Mouse (Mus musculus): ENCODE results near the gene Gm30083. TPM values are rescaled to one million over a fixed set of nuclear protein-coding genes. Genes with fewer than 3 reads are reported as not detected.

Gm30083 gene
- polyA plus RNA-seq, 1 experiment: not detected

DNA sequence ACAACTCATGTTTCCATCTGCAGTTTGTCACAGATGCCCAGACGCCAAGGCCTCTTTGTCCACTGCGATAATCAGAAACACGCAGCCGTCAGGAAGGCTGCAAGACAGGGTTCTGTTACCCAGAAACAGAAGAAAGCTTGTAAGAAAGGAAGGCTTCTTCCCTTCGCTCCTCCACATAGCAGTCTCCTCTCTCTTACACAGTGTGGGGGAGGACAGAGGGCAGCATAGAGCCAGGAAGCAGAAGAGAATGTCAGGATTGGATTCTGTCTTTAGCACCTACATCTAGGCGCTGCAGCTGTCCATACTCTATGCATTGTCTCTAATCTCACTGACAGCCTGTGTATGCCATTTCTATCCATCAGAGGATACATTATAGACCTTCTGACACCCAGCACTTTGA lies 17.6 kb downstream of the Gm30083 start:
- H3K4me1 ChIP-seq (ENCODE audit: control insufficient read depth, insufficient read depth, low read length): no peaks in the 10 kb centered on the region
- H3K27me3 ChIP-seq (ENCODE audit: control insufficient read depth, insufficient read depth, low read length, poor library complexity, severe bottlenecking): no peaks in the 10 kb centered on the region
- no peak overlapping the region for H3K4me3 ChIP-seq (ENCODE audit: low read depth, low read length)
- no peaks in the 10 kb centered on the region for H3K36me3 ChIP-seq (ENCODE audit: control insufficient read depth, insufficient read depth, low read length, poor library complexity, severe bottlenecking)
- TF ChIP-seq EP300 (IDR thresholded peaks at IDR 0.05; ENCODE audit: insufficient read depth, low read depth, low read length): no peak
- TF ChIP-seq CTCF (IDR thresholded peaks at IDR 0.05; ENCODE audit: low read depth, low read length): no peak
- no peak for TF ChIP-seq POLR2A (IDR thresholded peaks at IDR 0.05; ENCODE audit: insufficient read depth, low read length)
- H3K27ac ChIP-seq (ENCODE audit: insufficient read depth, low read length): no peak overlapping the region
- H3K9ac ChIP-seq (ENCODE audit: low read depth, poor library complexity, severe bottlenecking): no peak overlapping the region
- no peaks in the 10 kb centered on the region; the same call in 1 of the 2 replicates for H3K9me3 ChIP-seq (replicated peaks; ENCODE audit: control insufficient read depth, insufficient read depth, low read length, poor library complexity, severe bottlenecking)

GRCm38 (mm10) chr14:33993521-33994289 lies 21.3 kb downstream of the Gm30083 start:
- H3K4me3 ChIP-seq (ENCODE audit: low read depth, low read length): no peak overlapping the region
- no peak overlapping the region for H3K27ac ChIP-seq (ENCODE audit: insufficient read depth, low read length)
- no peaks in the 10 kb centered on the region for H3K36me3 ChIP-seq (ENCODE audit: control insufficient read depth, insufficient read depth, low read length, poor library complexity, severe bottlenecking)
- no peak overlapping the region for H3K9ac ChIP-seq (ENCODE audit: low read depth, poor library complexity, severe bottlenecking)
- no peaks in the 10 kb centered on the region for H3K4me1 ChIP-seq (ENCODE audit: control insufficient read depth, insufficient read depth, low read length)
- no peak for TF ChIP-seq CTCF (IDR thresholded peaks at IDR 0.05; ENCODE audit: low read depth, low read length)
- TF ChIP-seq POLR2A (IDR thresholded peaks at IDR 0.05; ENCODE audit: insufficient read depth, low read length): no peak
- no peak for TF ChIP-seq EP300 (IDR thresholded peaks at IDR 0.05; ENCODE audit: insufficient read depth, low read depth, low read length)
- H3K9me3 ChIP-seq (replicated peaks; ENCODE audit: control insufficient read depth, insufficient read depth, low read length, poor library complexity, severe bottlenecking): no peaks in the 10 kb centered on the region
- no peaks in the 10 kb centered on the region for H3K27me3 ChIP-seq (ENCODE audit: control insufficient read depth, insufficient read depth, low read length, poor library complexity, severe bottlenecking)

GRCm38 (mm10) chr14:33993051-33993450 lies 21.9 kb downstream of the Gm30083 start:
- Histone ChIP-seq H3K4me3 (ENCODE audit: low read depth, low read length) (no peak overlapping the region), H3K9ac (ENCODE audit: low read depth, poor library complexity, severe bottlenecking) (no peak overlapping the region), H3K36me3 (ENCODE audit: control insufficient read depth, insufficient read depth, low read length, poor library complexity, severe bottlenecking) (no peaks in the 10 kb centered on the region), H3K27me3 (ENCODE audit: control insufficient read depth, insufficient read depth, low read length, poor library complexity, severe bottlenecking) (no peaks in the 10 kb centered on the region), H3K4me1 (ENCODE audit: control insufficient read depth, insufficient read depth, low read length) (no peaks in the 10 kb centered on the region), H3K27ac (ENCODE audit: insufficient read depth, low read length) (no peak overlapping the region), H3K9me3 (replicated peaks; ENCODE audit: control insufficient read depth, insufficient read depth, low read length, poor library complexity, severe bottlenecking) (no peaks in the 10 kb centered on the region)
- TF ChIP-seq EP300 (IDR thresholded peaks at IDR 0.05; ENCODE audit: insufficient read depth, low read depth, low read length) (no peak), POLR2A (IDR thresholded peaks at IDR 0.05; ENCODE audit: insufficient read depth, low read length) (no peak), CTCF (IDR thresholded peaks at IDR 0.05; ENCODE audit: low read depth, low read length) (no peak)

GRCm38 (mm10) chr14:33991971-33992370 lies 23.0 kb downstream of the Gm30083 start:
- no peaks in the 10 kb centered on the region for H3K27me3 ChIP-seq (ENCODE audit: control insufficient read depth, insufficient read depth, low read length, poor library complexity, severe bottlenecking)
- no peak overlapping the region for H3K9ac ChIP-seq (ENCODE audit: low read depth, poor library complexity, severe bottlenecking)
- H3K9me3 ChIP-seq (replicated peaks; ENCODE audit: control insufficient read depth, insufficient read depth, low read length, poor library complexity, severe bottlenecking): 0 out of 2 replicates have a peak, but pooled peaks cover 2% of the 10 kb centered on the region
- TF ChIP-seq EP300 (IDR thresholded peaks at IDR 0.05; ENCODE audit: insufficient read depth, low read depth, low read length) (no peak), POLR2A (IDR thresholded peaks at IDR 0.05; ENCODE audit: insufficient read depth, low read length) (no peak), CTCF (IDR thresholded peaks at IDR 0.05; ENCODE audit: low read depth, low read length) (no peak)
- H3K36me3 ChIP-seq (ENCODE audit: control insufficient read depth, insufficient read depth, low read length, poor library complexity, severe bottlenecking): no peaks in the 10 kb centered on the region
- no peaks in the 10 kb centered on the region for H3K4me1 ChIP-seq (ENCODE audit: control insufficient read depth, insufficient read depth, low read length)
- no peak overlapping the region for H3K4me3 ChIP-seq (ENCODE audit: low read depth, low read length)
- H3K27ac ChIP-seq (ENCODE audit: insufficient read depth, low read length): no peak overlapping the region

DNA sequence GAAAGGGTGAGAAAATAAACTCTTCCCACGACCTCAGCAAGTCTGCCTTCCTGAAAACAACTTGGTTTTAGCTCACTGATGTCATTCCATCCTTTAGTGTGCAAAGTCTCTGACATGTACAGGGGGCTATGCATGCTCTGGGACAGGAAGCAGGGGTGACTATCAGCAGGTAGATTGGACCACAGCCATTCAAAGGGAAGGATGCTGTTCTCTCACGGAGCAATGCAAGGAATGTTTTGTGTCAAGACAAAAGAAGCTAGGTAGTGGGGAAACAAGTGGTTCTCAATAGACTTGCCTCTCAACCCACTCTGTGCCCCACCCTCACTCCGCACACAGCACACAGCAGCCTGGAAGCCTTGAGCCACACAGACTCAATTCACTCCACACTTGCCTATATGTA lies 25.8 kb downstream of the Gm30083 start:
- no peaks in the 10 kb centered on the region for H3K36me3 ChIP-seq (ENCODE audit: control insufficient read depth, insufficient read depth, low read length, poor library complexity, severe bottlenecking)
- no peak overlapping the region for H3K9ac ChIP-seq (ENCODE audit: low read depth, poor library complexity, severe bottlenecking)
- H3K4me3 ChIP-seq (ENCODE audit: low read depth, low read length): no peak overlapping the region
- 0 out of 2 replicates have a peak, but pooled peaks cover 2% of the 10 kb centered on the region for H3K9me3 ChIP-seq (replicated peaks; ENCODE audit: control insufficient read depth, insufficient read depth, low read length, poor library complexity, severe bottlenecking)
- no peak overlapping the region for H3K27ac ChIP-seq (ENCODE audit: insufficient read depth, low read length)
- no peaks in the 10 kb centered on the region for H3K4me1 ChIP-seq (ENCODE audit: control insufficient read depth, insufficient read depth, low read length)
- no peaks in the 10 kb centered on the region for H3K27me3 ChIP-seq (ENCODE audit: control insufficient read depth, insufficient read depth, low read length, poor library complexity, severe bottlenecking)
- TF ChIP-seq CTCF (IDR thresholded peaks at IDR 0.05; ENCODE audit: low read depth, low read length) (no peak), EP300 (IDR thresholded peaks at IDR 0.05; ENCODE audit: insufficient read depth, low read depth, low read length) (no peak), POLR2A (IDR thresholded peaks at IDR 0.05; ENCODE audit: insufficient read depth, low read length) (no peak)

- Histone ChIP-seq H3K9ac (ENCODE audit: low read depth, poor library complexity, severe bottlenecking) (no peak within 1 kb of the TSS), H3K27me3 (ENCODE audit: control insufficient read depth, insufficient read depth, low read length, poor library complexity, severe bottlenecking) (no peaks in the 10 kb centered on the region), H3K9me3 (replicated peaks; ENCODE audit: control insufficient read depth, insufficient read depth, low read length, poor library complexity, severe bottlenecking) (no peaks in the 10 kb centered on the region), H3K4me1 (ENCODE audit: control insufficient read depth, insufficient read depth, low read length) (no peaks in the 10 kb centered on the region), H3K27ac (ENCODE audit: insufficient read depth, low read length) (no peak within 1 kb of the TSS), H3K36me3 (ENCODE audit: control insufficient read depth, insufficient read depth, low read length, poor library complexity, severe bottlenecking) (no peaks in the 10 kb centered on the region), H3K4me3 (ENCODE audit: low read depth, low read length) (peak within 1 kb of the TSS; percentile 44)
- TF ChIP-seq CTCF (IDR thresholded peaks at IDR 0.05; ENCODE audit: low read depth, low read length): no peak
Measured at GRCm38 (mm10) chr14:33978604-33979059, 36.4 kb downstream of the Gm30083 start, which contains the start of gene Zfp488. Gene Zfp488 (minus strand): TSS chr14:33978764.
